In genomic region chr11:61645357-61645857, GRCm38 (mm10) we compare ENCODE assay signal across 28 mouse cellular contexts. TPM values are rescaled to one million over a fixed set of nuclear protein-coding genes. Genes with fewer than 3 reads are reported as not detected.
A peak's percentile ranks its signal among the peaks of the same experiment; 100 is the strongest.
DNase-seq lines count a peak whose midpoint lies in the region; ATAC-seq and TF ChIP-seq lines count a peak whose summit lies in the region.
"Had no signal": no experiment of that assay in that cellular context is flagged by ENCODE, and none has a peak within 500 bp of the region (broad histone marks: within the 10 kb centered on the region; RNA-seq: fewer than 3 reads in every experiment).

No protein-coding gene starts in this region.

- H3K9me3 ChIP-seq in lung, embryonic 15.5 days: no peaks in the 10 kb centered on the region
- H3K9me3 ChIP-seq: heart, embryonic 13.5 days; limb, embryonic 12.5 days; liver, embryonic 15.5 days; midbrain, embryonic 13.5 days had no signal

- no peak for TF ChIP-seq POLR2A in myocyte (IDR thresholded peaks at IDR 0.05; ENCODE audit: insufficient read length, low read depth)

- H3K27ac ChIP-seq in gastrocnemius, adult 2 months: peak overlapping the region; percentile 63
- H3K27ac ChIP-seq in lung, embryonic 15.5 days: peak overlapping the region; percentile 68; the same call in 1 of the 2 replicates
- H3K27ac ChIP-seq: limb, embryonic 12.5 days; liver, embryonic 15.5 days; macrophage; midbrain, embryonic 13.5 days had no signal

- H3K4me1 ChIP-seq in lung, embryonic 15.5 days: peaks cover 19% of the 10 kb centered on the region; the same call in 1 of the 2 replicates
- H3K4me1 ChIP-seq: limb, embryonic 12.5 days; liver, embryonic 15.5 days; midbrain, embryonic 13.5 days had no signal

- DNase-seq in gastrocnemius, adult 2 months: no peak
- no peak for DNase-seq in gastrocnemius, postnatal 25 days
- DNase-seq in lung, postnatal 36 days: no peak
- DNase-seq in CD4-positive helper T cell, adult 2 months (ENCODE audit: low read depth, low spot score): peak; percentile 66
- no peak for DNase-seq in ovary, postnatal 10 days (ENCODE audit: low spot score)
- no peak for DNase-seq in urinary bladder, postnatal 25 days (ENCODE audit: low spot score)
- DNase-seq: adrenal gland, postnatal 25 days; B cell, adult 2 months; cerebellum, adult 18-20 months; gastrocnemius, postnatal 36 days; heart, postnatal 14 days; kidney, adult 11 months; kidney, postnatal 14 days; right cerebral cortex, postnatal 14 days; thymus, adult 2 months; thymus, postnatal 36 days had no signal

- no peak overlapping the region for H3K4me2 ChIP-seq in lung, embryonic 15.5 days
- H3K4me2 ChIP-seq in myocyte (ENCODE audit: low read depth): peak overlapping the region; percentile 53
- H3K4me2 ChIP-seq: heart, embryonic 13.5 days; limb, embryonic 12.5 days; liver, embryonic 15.5 days; midbrain, embryonic 13.5 days had no signal

- no peak overlapping the region for H3K9ac ChIP-seq in lung, embryonic 15.5 days
- H3K9ac ChIP-seq: heart, embryonic 13.5 days; limb, embryonic 12.5 days; liver, embryonic 15.5 days; midbrain, embryonic 13.5 days had no signal

- H3ac ChIP-seq in myocyte (ENCODE audit: control insufficient read depth, insufficient read length): no peak overlapping the region

- no peak overlapping the region for H3K4me3 ChIP-seq in gastrocnemius, adult 2 months
- H3K4me3 ChIP-seq in lung, embryonic 15.5 days: no peak overlapping the region
- H3K4me3 ChIP-seq in myocyte: no peak overlapping the region
- H3K4me3 ChIP-seq: heart, embryonic 13.5 days; left cerebral cortex, adult 2 months; limb, embryonic 12.5 days; liver, embryonic 15.5 days; midbrain, embryonic 13.5 days had no signal

- H3K27me3 ChIP-seq in lung, embryonic 15.5 days: no peaks in the 10 kb centered on the region
- H3K27me3 ChIP-seq in myocyte (ENCODE audit: control insufficient read depth, insufficient read depth, insufficient read length): no peaks in the 10 kb centered on the region
- H3K27me3 ChIP-seq: heart, embryonic 13.5 days; limb, embryonic 12.5 days; midbrain, embryonic 13.5 days had no signal

- no peak for TF ChIP-seq CTCF in gastrocnemius, adult 2 months (IDR thresholded peaks at IDR 0.05)

- 55% methylated on average over 5 of the region's 5 CpGs for WGBS in lung, embryonic 15.5 days

- no peaks in the 10 kb centered on the region for H3K79me2 ChIP-seq in myocyte (ENCODE audit: control insufficient read depth, insufficient read depth)

- H3K36me3 ChIP-seq in lung, embryonic 15.5 days: no peaks in the 10 kb centered on the region
- no peaks in the 10 kb centered on the region for H3K36me3 ChIP-seq in myocyte (ENCODE audit: control insufficient read depth, insufficient read depth)
- H3K36me3 ChIP-seq: heart, embryonic 13.5 days; limb, embryonic 12.5 days; liver, embryonic 15.5 days; midbrain, embryonic 13.5 days had no signal

- ATAC-seq in lung, embryonic 15.5 days (ENCODE audit: borderline replicate concordance, extremely low read depth, low FRiP score, low TSS enrichment): no peak
- ATAC-seq: forebrain, embryonic 14.5 days; midbrain, embryonic 13.5 days had no signal

- intact Hi-C loops in gastrocnemius, adult 2 months (cut with DNase I): no loop called here

TF ChIP-seq in myocyte, 11 proteins besides CTCF, POLR2A, EP300 and RAD21:
- TF ChIP-seq E2F4 (IDR thresholded peaks at IDR 0.05; ENCODE audit: insufficient read depth): no peak
- no peak for TF ChIP-seq TCF3 (IDR thresholded peaks at IDR 0.05; ENCODE audit: insufficient read length, low read depth)
- no peak for TF ChIP-seq USF1 (IDR thresholded peaks at IDR 0.05; ENCODE audit: low read depth)
- no peak for TF ChIP-seq CEBPB (IDR thresholded peaks at IDR 0.05; ENCODE audit: insufficient read depth, poor library complexity, severe bottlenecking)
- no peak for TF ChIP-seq REST (IDR thresholded peaks at IDR 0.05; ENCODE audit: insufficient read depth, insufficient read length)
- TF ChIP-seq TCF12 (IDR thresholded peaks at IDR 0.05; ENCODE audit: insufficient read depth, poor library complexity, severe bottlenecking): no peak

RNA-seq across cellular contexts. Expression of gene Grap, which starts 7.7 kb away (rescaled TPM):
- total RNA-seq in gastrocnemius, adult 2 months (2021): 1 to 10 TPM; 3.2 to 3.3 TPM
- total RNA-seq in gastrocnemius, postnatal 25 days (2021): 1 to 10 TPM; 4.0 to 5.9 TPM
- polyA plus RNA-seq in lung, embryonic 15.5 days (2015; fragmentation: Nextera tagmentation; extraction: Ambion mirVana): 37.6 and 42.2 TPM in 2 replicates
- 0.06 TPM for polyA plus RNA-seq in myocyte (2012; fragmentation: generic; extraction: Trizol)

RNA-seq across cellular contexts. Expression of gene Fam83g, which starts 38.5 kb away (rescaled TPM):
- total RNA-seq in gastrocnemius, adult 2 months (2021): under 1 TPM; 0.28 to 0.33 TPM
- under 1 TPM; 0.10 to 0.29 TPM for total RNA-seq in gastrocnemius, postnatal 25 days (2021)
- 2.3 and 2.8 TPM in 2 replicates for polyA plus RNA-seq in lung, embryonic 15.5 days (2015; fragmentation: Nextera tagmentation; extraction: Ambion mirVana)
- not detected for polyA plus RNA-seq in myocyte (2012; fragmentation: generic; extraction: Trizol)
- total RNA-seq: common myeloid progenitor, adult 5-6 weeks; left cerebral cortex, postnatal 25 days; megakaryocyte-erythroid progenitor cell, adult 5-6 weeks had no signal
- polyA plus RNA-seq: macrophage had no signal
